Mouse (Mus musculus): ENCODE measurements at regions not wholly inside any gene's neighbourhood (a gene's known extent, or its start where the extent isn't known, plus 50 kb on each side); places are given as distances from the start of the nearest gene placed in this dataset.

DNA sequence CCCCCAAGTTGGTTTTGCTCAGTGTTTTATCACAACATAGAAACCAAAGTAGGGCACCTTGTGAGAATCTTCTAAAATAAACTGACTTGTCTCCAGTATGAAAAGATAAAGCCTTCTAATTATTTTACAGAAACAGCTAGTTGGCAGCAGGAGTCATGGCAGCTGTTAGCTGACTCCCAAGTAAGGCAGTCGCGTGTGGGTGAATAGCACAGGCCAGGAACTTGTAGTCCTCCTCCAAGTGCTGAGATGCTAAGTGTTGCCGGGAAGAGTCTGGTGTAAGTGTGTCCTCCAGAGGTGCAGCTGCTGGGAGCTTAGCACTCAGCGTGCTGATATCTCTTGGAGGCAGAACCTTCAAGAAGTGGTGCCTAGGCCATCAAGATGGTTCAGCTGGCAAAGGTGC lies 75.0 kb upstream of the Galnt15 start:
- no peak for TF ChIP-seq CTCF (IDR thresholded peaks at IDR 0.05; ENCODE audit: control insufficient read depth, insufficient read depth, insufficient read length)
- TF ChIP-seq USF1 (IDR thresholded peaks at IDR 0.05; ENCODE audit: low read depth) = no peak
- no peak for TF ChIP-seq CEBPB (IDR thresholded peaks at IDR 0.05; ENCODE audit: low read depth)
- no peak for TF ChIP-seq MAX (IDR thresholded peaks at IDR 0.05)
- TF ChIP-seq MYOG (IDR thresholded peaks at IDR 0.05; ENCODE audit: control insufficient read depth, extremely low read depth, insufficient read length) = no peak

All from C2C12 (cell line).